Mouse (Mus musculus) embryo, embryonic 10.5 days (tissue): ENCODE measurements at regions not wholly inside any gene's neighbourhood (a gene's known extent, or its start where the extent isn't known, plus 50 kb on each side); places are given as distances from the start of the nearest gene placed in this dataset.

ENCODE experiments used
- DNase-seq: peaks from one replicate; pipeline ENCODE4 v3.0.0-alpha.2; 2015; ENCODE audit warnings: low spot score

- DNase-seq = no peak
Observed at GRCm38 (mm10) chr19:60684417-60684816, 71.4 kb upstream of the Nanos1 start.

GRCm38 (mm10) chr19:60682283-60682682 is 73.5 kb upstream of the Nanos1 start:
- DNase-seq = no peak

GRCm38 (mm10) chr19:60681481-60681880 is 74.3 kb upstream of the Nanos1 start:
- DNase-seq = no peak

GRCm38 (mm10) chr19:60678236-60678635 is 77.6 kb upstream of the Nanos1 start:
- no peak for DNase-seq

GRCm38 (mm10) chr19:60674953-60675472 is 80.8 kb upstream of the Nanos1 start:
- no peak for DNase-seq

- no peak for DNase-seq
Observed at GRCm38 (mm10) chr19:60670781-60671180, 85.0 kb upstream of the Nanos1 start.

GRCm38 (mm10) chr19:60665842-60666241 is 85.0 kb upstream of the Cacul1 start:
- DNase-seq = no peak

GRCm38 (mm10) chr19:60651102-60651695 is 70.4 kb upstream of the Cacul1 start:
- DNase-seq = peak; percentile 8

GRCm38 (mm10) chr19:60640065-60640464 is 59.2 kb upstream of the Cacul1 start:
- no peak for DNase-seq
